Mouse (Mus musculus) monocyte, adult 5-6 weeks (primary cell): ENCODE measurements around the gene Trpm1. TPM values are rescaled to one million over a fixed set of nuclear protein-coding genes. Genes with fewer than 3 reads are reported as not detected.

Source experiments
- ATAC-seq: fragments of 153-309, 156-312 bp; replicated peaks from 2 replicates; pipeline ENCODE4 v1.8.0; 2017; ENCODE audit warnings: mild to moderate bottlenecking; ENCODE audit not compliant: low TSS enrichment, insufficient number of reproducible peaks, severe bottlenecking, poor library complexity, low FRiP score
- total RNA-seq: library from RNA; stranded (forward); fragments of 200-1000, 200-491, 200-594 nt; gene quantifications from 3 replicates; pipeline ENCODE4 v1.2.3, GENCODE M21; 2017

Gene Trpm1
- total RNA-seq, 1 experiment from 2014 or later, result not detected

GRCm38 (mm10) chr7:64226339-64227194 is 72.9 kb downstream of the Trpm1 start:
- ATAC-seq, result no peak

GRCm38 (mm10) chr7:64227586-64227985 is 74.0 kb downstream of the Trpm1 start:
- no peak for ATAC-seq

- no peak for ATAC-seq
Measured at GRCm38 (mm10) chr7:64228300-64228699, 74.7 kb downstream of the Trpm1 start.

DNA sequence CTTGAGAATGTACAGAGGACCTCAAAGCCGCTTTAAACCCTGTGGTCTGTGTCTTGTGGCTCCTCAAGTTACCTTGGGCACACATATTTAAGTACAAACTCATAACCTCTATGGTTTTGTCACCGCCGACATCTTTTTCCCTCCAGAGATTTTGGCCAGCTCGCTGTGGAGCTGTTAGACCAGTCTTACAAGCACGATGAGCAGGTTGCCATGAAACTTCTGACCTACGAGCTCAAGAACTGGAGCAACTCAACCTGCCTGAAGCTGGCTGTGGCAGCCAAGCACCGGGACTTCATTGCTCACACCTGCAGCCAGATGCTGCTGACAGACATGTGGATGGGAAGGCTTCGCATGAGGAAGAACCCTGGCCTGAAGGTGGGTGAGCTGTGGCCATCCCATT is 76.3 kb downstream of the Trpm1 start:
- no peak for ATAC-seq

- no peak for ATAC-seq
Measured at GRCm38 (mm10) chr7:64231001-64231400, 77.4 kb downstream of the Trpm1 start.

GRCm38 (mm10) chr7:64231996-64232395 is 78.4 kb downstream of the Trpm1 start:
- no peak for ATAC-seq

DNA sequence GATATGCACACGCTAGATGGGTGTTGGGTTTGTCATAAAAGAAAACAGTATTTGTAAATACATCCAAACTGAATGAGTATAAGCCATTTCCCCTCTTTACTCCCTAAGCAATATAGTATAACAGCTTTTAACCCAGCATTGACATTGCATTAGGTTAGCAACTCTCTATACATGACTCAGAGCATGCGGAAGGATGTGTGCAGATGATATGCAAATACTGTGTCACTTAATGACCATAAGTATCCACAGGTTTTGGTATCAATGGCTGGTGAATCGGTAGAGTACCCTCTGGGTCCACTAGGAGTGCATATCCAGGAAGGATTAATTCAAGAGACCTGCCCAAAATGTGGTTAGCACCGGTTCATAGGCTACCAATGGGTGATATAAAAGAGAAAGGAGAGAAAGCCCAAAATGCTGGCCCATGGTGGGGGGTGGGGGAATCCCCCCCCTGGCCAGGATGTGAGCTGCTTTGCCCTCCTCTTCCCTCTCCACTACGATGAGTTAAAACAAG is 80.7 kb downstream of the Trpm1 start:
- ATAC-seq, result no peak

DNA sequence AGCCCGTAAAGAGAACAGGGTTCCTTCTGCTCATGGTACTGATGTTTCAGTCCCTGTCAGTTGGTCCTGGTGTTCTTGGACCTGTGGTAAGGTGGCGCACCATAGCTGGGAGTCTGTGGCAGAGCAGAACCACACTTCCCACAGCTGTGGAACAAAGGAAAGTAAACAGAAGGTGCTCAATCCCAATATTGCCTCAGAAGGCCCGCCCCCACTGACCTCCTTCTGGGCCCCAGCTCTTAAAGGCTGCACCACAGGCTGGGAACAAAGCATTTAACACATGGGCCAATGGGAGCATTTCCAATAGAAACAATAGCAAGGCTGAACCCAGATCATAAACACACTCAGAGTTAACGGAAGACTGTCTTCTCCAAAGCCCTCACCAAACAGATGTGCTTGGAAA is 82.9 kb downstream of the Trpm1 start:
- no peak for ATAC-seq

DNA sequence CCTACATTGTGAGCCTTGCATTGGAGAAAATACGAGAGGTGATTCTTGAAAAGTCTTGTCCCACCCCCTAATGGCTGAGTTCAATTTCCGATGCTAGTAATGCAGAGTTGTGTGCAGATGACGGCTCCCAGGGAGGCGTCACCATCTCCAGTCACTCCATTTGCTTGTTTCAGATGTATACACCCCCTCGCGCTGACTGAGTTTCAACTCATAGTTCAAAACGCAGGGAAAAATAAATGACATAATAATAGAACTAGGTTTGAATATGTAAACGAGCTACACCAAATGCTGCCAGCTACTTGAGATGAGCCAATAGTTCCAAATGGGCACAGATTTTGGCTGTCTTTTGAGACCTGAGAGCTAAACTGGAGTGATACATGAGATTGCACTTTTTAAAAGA is 84.1 kb downstream of the Trpm1 start:
- no peak for ATAC-seq

GRCm38 (mm10) chr7:64238410-64239086 is 84.9 kb downstream of the Trpm1 start:
- ATAC-seq, result no peak

DNA sequence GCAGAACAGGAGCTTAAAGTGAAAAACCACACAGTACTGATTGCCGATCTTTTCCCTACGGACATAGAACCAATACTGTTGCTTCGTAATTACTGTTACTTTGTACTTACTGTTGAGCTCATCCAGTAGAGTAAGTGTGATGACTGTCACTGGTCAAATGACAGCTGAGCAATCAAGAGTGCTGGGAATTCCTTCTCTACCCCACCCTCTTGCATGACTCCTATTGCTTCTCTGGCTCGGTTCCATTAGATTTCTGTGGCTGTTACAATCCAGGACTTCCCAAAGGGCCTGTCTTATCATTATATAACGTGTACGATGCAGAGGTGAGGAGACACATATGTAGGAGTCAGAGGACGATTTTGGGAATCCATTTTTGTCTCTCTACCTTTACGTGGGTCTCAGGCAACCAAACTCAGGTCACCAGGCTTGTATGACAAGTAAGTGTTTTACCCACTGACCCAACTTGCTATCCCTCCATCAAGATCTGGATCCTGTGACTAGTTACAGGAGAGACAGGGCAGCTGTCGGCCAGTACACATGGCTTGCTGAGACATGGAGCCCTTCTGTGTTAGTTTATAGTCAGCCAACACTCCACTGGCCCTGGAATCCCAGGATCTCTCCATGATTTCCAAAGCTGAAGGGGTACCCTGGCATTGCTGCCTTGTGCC is 85.6 kb downstream of the Trpm1 start:
- ATAC-seq, result no peak

DNA sequence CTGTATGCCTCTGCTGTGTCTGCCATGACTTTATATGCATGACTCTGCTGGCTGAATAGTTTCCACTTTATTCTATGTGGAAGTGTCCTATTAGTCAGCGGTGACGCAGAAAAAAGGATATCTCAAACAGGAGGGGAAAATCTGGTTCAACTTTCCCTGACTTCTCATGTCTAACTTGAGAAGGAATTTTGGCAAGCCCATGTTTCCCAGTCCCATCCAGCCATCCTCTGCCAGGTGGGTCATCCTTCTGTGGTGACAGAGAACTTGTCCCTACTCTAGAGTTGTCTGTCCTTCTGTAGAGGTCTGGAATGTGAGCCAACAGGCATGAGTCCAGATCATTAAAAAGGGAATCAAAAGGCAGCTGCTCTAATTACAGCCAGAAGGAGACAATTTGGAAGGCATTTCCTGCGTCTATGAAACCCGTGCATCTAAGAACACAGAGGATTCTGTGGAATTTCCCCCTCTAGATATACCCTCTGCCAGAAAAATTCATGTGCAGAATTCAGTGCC is 86.2 kb downstream of the Trpm1 start:
- no peak for ATAC-seq

DNA sequence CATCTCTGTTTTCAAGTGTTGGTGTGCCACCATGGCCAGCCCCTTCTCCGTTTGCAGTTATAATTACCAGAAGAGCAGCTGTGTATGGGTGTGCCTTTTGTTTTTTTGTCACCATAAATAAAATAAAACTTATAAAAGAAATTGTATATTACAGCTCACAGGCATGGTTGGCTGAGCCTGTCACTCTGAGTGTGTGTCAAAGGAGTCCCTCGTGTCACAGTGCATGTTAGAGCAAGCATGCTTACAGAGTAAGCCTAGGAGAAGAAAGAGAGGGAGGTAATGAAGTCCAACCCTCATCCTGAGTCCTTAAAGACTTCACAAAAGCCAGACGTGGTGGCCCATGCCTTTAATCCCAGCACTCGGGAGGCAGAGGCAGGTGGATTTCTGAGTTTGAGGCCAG is 88.8 kb downstream of the Trpm1 start:
- no peak for ATAC-seq

GRCm38 (mm10) chr7:64244371-64244770 is 90.7 kb downstream of the Trpm1 start:
- no peak for ATAC-seq

GRCm38 (mm10) chr7:64246713-64247112 is 93.1 kb downstream of the Trpm1 start:
- ATAC-seq, result no peak

DNA sequence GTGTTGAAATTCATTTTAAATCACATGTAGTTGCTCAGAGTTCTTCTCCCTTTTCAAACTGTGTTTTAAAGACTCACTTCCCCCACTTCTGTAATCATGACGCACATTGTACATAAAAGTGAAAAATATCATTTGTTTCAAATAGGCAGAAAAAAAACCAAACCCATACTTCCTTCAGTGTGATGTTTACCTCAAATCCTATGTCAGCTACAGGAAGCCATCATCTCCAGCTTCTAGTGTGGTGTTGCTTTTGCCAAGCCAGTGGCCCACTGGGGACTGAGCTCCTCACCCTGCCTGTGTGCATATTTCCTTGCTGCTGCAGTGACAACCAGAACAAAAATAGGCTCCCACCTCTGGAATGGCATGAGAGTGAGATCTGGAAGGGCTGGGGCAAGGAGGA is 94.7 kb downstream of the Trpm1 start:
- no peak for ATAC-seq

GRCm38 (mm10) chr7:64249715-64250114 is 96.1 kb downstream of the Trpm1 start:
- ATAC-seq, result no peak

DNA sequence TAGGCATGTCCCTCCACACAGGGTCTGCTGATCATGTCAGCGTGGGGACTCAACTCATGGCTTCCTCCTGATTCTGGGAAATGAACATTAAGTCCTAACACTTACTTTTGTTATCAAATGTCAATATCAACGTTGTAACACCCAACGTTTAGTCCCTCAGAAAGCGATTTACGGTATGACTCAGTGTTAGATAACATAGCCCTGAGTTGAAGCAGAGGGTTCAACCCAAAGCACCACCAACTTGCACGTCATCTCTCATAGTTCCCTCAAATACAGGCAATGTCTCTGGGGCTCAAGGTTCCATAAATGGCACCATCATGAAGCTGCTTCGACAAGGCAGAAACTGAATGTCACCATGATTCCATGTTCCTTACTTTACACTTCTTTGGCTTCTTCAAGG is 96.8 kb downstream of the Trpm1 start:
- ATAC-seq, result no peak

DNA sequence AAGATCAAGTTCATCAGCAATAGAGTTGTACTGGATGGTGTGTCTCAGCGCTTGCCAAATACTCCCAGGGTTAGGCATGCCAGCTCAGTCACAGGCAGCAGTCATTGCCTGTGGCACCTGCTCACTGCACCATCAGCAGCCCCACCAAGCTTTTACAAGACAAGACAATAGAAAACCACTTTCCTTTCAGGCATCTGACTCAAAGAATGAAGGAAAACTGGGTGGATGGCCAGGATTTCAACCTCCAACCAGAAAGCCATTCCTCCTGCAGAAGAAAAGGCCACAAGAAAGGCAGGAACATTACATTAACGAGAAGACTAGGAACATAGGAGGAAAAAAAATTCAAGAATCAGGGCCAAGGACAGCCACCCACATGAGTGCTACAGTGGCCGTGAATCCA is 100.1 kb downstream of the Trpm1 start:
- no peak for ATAC-seq
